Mouse (Mus musculus) 3T3-L1 (cell line): ENCODE data around the gene Tmigd3.

Experiments
- DNase-seq: peaks from one replicate; pipeline ENCODE4 v3.0.0-alpha.2; 2015; ENCODE audit warnings: low read depth, low spot score

Tmigd3 gene

DNA sequence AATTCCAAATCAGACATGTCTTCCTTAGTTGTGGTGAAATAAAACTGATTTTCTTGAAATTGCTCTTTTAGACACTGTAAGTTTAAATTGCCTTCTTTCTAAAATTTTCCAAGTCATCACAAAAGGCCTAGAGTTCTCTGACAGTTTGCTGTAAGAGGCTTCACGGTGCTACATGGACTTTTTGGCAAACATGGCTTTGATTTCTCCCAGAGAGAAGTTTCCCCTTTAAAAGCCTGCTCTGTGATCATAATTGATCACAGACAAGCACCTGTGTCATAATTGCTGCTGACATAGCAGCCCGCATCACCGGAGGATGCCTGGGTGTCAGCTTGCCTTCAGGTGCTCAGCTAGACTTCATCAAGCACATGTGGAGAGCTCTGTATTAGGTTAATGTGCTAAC, at the start of gene Tmigd3, which contains the start of gene Adora3:
TSS of gene Tmigd3 (plus strand) at position 346 of the 400 bp plus-strand sequence.
TSS of gene Adora3 (plus strand) at position 301 of the 400 bp plus-strand sequence.
- DNase-seq: no peak

- DNase-seq: no peak
Measured at GRCm38 (mm10) chr3:105821504-105821903, 49.2 kb upstream of the Tmigd3 start.

DNA sequence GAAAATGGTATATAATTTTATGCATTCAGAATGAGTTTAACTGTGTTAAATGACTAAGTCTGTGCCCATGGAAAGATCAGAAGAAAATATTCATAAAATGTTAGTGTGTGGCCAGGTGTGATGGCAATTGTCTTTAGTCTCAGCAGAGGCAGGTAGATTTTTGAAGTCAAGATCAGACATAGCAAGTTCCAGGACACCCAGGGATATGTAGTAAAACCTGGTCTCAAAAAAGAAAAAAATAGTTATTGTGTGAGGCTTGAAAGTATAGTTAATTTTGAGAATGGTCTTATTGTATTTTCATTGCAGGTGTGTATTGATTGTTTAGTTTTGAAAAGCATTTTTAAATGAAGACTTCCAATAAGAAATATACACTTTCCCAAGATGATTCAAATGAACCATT, 47.1 kb upstream of the Tmigd3 start:
- no peak for DNase-seq

DNA sequence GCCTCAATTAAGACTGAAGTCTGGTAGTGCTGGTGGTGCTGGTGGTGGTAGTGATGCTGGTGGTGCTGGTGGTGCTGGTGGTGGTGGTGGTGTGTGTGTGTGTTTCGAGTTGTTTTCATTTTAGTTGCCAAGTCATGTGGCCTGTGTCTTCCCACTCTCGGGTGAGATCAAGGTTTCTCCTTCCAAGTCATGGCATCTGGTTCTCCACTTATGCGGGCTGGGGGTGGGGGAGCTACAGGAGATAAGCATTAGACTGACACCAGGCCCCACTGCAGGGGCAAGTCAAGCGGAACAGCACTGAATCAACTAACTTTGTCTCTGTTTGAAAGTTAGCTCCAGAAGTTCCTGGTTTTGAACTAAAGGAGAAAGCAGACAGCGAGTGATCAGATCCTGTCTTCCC, 46.6 kb upstream of the Tmigd3 start:
- no peak for DNase-seq

DNA sequence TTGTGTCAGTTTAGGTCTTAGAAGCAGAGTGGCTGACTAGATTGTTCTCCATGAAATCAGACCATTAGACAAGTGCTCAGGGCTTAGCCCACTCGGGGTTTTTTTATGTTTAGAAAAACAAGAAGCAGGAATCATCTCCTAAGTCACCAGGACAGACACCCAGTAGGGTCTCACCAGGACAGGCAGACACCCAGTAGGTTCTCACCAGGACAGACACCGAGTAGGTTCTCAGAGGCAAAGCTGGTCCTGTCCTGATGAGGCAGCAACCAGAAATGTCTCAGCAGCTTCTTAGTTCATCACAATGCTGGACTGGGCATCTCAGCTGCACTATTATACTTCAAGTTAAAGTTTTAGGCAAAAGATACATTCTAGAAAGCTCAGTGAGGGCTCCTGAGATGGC, 46.0 kb upstream of the Tmigd3 start:
- no peak for DNase-seq

DNA sequence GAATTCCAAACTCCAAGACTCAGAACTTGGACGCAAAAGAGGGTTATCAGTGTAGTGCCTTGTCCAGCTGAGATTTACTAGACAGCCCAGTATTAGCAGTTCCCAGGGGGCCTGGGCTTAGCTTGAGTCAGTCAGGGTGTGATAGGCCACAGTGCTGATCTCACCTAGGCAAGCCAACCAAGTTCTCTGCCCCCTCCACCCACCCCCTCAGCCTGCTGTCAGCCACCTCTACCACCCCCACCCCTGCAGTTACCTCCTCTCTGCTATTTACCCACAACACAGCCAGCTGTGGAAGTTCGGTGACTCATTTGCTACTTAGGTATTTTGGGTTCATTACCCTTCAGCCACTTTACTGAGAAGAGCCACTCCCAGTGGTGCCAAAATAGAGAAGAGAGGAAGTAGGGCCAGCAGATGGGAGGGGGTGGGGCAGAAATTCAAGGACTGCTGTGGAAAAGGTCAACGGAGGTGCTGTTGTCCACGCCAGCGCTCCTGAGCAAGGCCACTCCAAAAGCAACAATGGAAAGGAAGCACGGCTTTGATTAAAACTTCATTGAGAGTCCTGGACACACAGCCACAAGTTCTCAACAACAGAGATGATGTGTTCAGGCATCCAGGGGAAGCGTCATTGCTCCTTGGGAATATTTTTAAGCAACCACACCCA, 45.1 kb upstream of the Tmigd3 start:
- DNase-seq: peak; percentile 86

DNA sequence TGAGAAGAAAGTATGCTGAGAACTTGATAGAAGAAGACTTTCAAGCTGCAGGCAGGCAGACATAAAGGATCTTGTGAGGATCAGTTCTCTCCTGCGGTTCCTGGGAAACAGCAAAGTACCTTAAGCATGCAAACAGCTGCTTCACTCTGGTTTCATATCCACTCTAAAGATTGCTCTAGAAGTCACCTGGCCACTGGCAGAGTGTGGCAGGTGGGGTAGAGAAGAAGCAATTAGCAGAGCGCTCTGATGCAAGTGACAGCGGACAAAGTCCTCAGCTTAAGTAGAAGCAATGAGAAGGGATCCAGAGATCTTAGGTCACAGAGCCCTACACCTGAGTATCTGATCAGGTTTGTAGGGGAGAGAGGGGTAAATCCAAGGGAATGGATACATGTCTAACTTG, 39.1 kb upstream of the Tmigd3 start:
- no peak for DNase-seq

DNA sequence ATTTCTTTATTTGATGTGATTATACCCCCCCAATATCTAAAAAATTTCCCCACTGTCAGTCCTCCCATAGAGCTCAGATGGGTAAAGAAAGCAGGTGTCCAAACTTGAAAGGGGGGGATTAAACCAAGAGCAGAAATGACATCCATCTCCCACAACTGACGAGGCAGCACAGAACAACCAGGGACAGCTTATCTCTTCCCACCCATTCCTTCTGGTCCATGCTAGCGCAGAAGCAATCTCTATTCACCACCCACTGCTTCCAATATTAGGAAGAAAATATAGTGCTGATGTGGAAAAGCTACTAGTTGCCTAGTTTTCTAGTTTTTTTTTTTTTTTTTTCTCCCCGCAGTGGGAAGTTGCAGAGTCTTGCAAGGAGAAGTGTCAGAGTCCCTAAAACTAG, 34.8 kb upstream of the Tmigd3 start:
- DNase-seq: no peak

GRCm38 (mm10) chr3:105836883-105837282, 33.8 kb upstream of the Tmigd3 start:
- DNase-seq: no peak

DNA sequence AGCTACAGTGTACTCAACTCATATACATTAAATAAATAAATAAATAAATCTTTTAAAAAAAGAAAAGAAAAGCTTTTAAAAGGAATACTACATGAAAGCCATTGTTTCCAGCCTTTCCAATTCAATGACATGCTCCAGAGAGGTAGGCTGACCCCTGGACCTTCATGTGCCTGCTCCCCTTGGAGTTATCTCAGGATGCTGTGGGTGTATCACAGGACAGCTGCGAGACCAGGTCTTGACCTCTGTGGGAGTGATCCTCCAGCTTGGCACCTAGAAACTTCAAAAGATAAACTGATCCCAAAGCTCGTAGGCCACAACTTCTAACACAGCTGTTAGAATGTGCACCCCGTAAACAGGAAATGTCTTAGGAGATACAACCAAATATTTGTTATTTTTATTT, 32.0 kb upstream of the Tmigd3 start:
- no peak for DNase-seq

- DNase-seq: no peak
Measured at GRCm38 (mm10) chr3:105839836-105840235, 30.9 kb upstream of the Tmigd3 start.

DNA sequence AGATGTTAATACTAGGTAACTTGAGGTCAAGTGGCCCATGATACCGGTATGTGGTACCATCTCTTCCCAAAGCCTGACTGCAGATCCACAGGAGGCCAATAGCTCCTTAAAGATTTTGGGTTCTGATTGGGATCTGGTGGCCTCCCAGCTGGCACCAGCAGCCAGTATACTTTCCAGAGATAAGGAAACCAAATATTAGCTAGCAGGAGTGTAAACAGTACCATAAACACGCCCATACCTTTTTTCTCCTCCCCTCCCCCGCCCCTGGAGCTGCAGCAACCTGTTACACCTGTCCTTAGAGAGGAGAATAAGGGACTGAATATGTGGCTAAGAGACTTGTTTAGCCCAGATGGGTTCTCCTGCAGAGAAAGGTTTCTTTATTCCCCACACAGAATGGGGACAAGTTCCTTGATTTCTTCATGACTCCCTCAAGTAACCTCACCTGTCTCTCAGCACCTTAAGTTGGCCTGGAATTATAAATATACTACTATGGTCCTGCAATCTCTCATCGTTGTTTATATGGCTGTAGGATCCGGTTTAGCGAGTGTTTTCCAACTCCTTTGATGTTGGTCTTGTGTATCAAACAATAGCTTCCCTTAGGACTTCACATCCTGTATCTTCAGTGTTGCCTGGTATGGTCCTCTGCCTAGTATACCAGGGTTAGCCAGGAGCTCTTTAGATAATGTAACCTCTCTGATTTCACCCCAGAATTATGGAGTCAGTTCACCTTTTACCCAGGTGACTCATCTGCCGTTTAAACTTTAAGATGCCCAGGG, 24.2 kb upstream of the Tmigd3 start:
- no peak for DNase-seq

- peak; percentile 96 for DNase-seq
Measured at GRCm38 (mm10) chr3:105853781-105854180, 16.9 kb upstream of the Tmigd3 start.

DNA sequence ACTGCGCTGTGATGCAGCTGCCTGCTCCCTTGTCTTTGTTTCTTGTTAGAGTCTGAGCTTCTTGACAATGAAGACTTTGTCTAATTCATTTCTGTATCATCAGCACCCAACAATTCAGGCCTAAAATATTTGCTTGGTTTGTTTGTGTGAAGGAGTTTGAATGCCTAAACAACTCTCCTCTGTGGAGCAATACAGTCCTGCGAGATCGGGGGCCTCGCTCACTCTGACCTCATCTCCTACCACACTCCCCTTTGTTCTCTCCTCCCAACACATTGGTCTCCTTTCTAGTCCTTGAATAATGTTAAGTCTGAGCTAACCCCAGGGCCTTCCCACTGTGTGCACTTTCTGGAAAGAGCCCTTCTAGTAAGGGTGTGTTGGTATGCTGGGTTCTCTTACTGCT, 15.9 kb upstream of the Tmigd3 start:
- no peak for DNase-seq

DNA sequence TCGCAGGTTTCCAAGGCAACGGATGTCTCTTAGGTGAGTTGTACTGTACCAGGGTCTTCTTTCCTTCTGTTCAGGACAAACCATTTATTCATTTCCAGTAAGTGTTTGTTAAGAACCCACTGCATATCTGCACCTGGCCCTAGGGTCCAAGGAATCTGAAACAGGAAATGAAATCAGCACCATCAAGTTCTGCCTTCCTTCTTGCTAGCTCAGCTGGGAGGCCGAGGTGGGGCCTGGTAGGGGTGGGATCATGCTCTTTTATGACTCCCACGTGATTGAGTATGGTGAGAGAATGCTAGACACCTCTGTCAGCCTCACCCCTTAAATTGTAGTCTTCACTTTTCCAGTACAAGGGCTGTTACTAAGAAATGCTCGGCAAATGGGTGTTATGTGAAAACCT, 13.2 kb upstream of the Tmigd3 start:
- DNase-seq: no peak

- no peak for DNase-seq
Measured at GRCm38 (mm10) chr3:105861747-105862366, 8.8 kb upstream of the Tmigd3 start.

GRCm38 (mm10) chr3:105864123-105864522, 6.6 kb upstream of the Tmigd3 start:
- DNase-seq: no peak

DNA sequence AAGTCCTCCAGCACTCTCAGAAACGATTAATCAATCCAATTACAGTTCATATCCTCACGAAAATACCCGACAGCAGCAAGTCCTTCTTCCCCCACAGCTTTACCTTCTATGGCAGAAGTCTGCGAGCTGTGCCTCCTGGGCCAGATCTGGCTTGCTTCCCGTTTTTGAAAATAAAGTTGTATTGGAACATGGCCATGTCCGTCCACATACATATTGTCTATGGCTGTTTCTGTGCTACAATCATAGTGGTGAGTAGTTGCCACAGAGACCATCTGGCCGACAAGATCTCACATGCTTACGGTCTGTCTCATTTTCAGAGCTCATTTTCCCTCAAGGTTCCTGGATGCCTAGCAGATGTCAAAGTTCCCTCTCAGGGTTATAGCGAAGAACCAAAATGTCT, 5.6 kb upstream of the Tmigd3 start:
- DNase-seq: no peak

GRCm38 (mm10) chr3:105868135-105868534, 2.6 kb upstream of the Tmigd3 start:
- no peak for DNase-seq

- peak; percentile 29 for DNase-seq
Measured at GRCm38 (mm10) chr3:105872034-105872433, 1.3 kb downstream of the Tmigd3 start.

GRCm38 (mm10) chr3:105872579-105872978, 1.9 kb downstream of the Tmigd3 start:
- peak; percentile 46 for DNase-seq
